In genomic region chr7:63926492-63926891, GRCm38 (mm10) we compare ENCODE assay signal across 12 mouse cellular contexts. TPM values are rescaled to one million over a fixed set of nuclear protein-coding genes. Genes with fewer than 3 reads are reported as not detected.
DNase-seq lines count a peak whose midpoint lies in the region; ATAC-seq and TF ChIP-seq lines count a peak whose summit lies in the region.
"Had no signal": no experiment of that assay in that cellular context is flagged by ENCODE, and none has a peak within 500 bp of the region (broad histone marks: within the 10 kb centered on the region; RNA-seq: fewer than 3 reads in every experiment).

No protein-coding gene starts in this region.

- no peaks in the 10 kb centered on the region for H3K36me3 ChIP-seq in hindbrain, postnatal 0 days (ENCODE audit: insufficient read depth, low read length)
- no peaks in the 10 kb centered on the region for H3K36me3 ChIP-seq in hindbrain, embryonic 12.5 days
- H3K36me3 ChIP-seq in midbrain, embryonic 12.5 days, result no peaks in the 10 kb centered on the region
- H3K36me3 ChIP-seq in midbrain, embryonic 11.5 days (ENCODE audit: control insufficient read depth, insufficient read depth, low read length), result no peaks in the 10 kb centered on the region
- H3K36me3 ChIP-seq in small intestine, adult 2 months (ENCODE audit: control insufficient read depth, insufficient read depth, low read length), result no peaks in the 10 kb centered on the region

- no peak overlapping the region for H3K9ac ChIP-seq in hindbrain, postnatal 0 days (replicated peaks; ENCODE audit: low read length)
- H3K9ac ChIP-seq in hindbrain, embryonic 12.5 days, result no peak overlapping the region
- no peak overlapping the region for H3K9ac ChIP-seq in midbrain, embryonic 12.5 days (replicated peaks)
- H3K9ac ChIP-seq in midbrain, embryonic 11.5 days (ENCODE audit: low read length), result no peak overlapping the region
- H3K9ac ChIP-seq: liver, embryonic 14.5 days had no signal

- TF ChIP-seq POLR2A in small intestine, adult 2 months (IDR thresholded peaks at IDR 0.05; ENCODE audit: low read depth, low read length), result no peak

- no peak for TF ChIP-seq CTCF in hindbrain, postnatal 0 days (IDR thresholded peaks at IDR 0.05; ENCODE audit: low read depth)
- no peak for TF ChIP-seq CTCF in small intestine, adult 2 months (IDR thresholded peaks at IDR 0.05; ENCODE audit: extremely low read depth, insufficient read length, insufficient replicate concordance, low read depth, low read length)

- H3K9me3 ChIP-seq in hindbrain, postnatal 0 days (ENCODE audit: low read length), result no peaks in the 10 kb centered on the region
- no peaks in the 10 kb centered on the region for H3K9me3 ChIP-seq in hindbrain, embryonic 12.5 days (replicated peaks)
- H3K9me3 ChIP-seq in midbrain, embryonic 12.5 days, result no peaks in the 10 kb centered on the region
- H3K9me3 ChIP-seq in midbrain, embryonic 11.5 days (ENCODE audit: control insufficient read depth, low read length), result no peaks in the 10 kb centered on the region

- DNase-seq in hindbrain, postnatal 0 days (ENCODE audit: low spot score), result no peak
- no peak for DNase-seq in midbrain, embryonic 11.5 days (ENCODE audit: low spot score, missing footprints)
- DNase-seq in cerebellum, postnatal 36 days, result peak; percentile 51 to 53
- DNase-seq in right cerebral cortex, postnatal 25 days, result no peak
- no peak for DNase-seq in layer of hippocampus, adult 11-12 months (ENCODE audit: low spot score)
- DNase-seq: adrenal gland, postnatal 14 days; gastrocnemius, postnatal 25 days had no signal

- no peak overlapping the region for H3K4me2 ChIP-seq in hindbrain, postnatal 0 days (ENCODE audit: low read depth, low read length)
- no peak overlapping the region for H3K4me2 ChIP-seq in hindbrain, embryonic 12.5 days (replicated peaks)
- H3K4me2 ChIP-seq in midbrain, embryonic 12.5 days (replicated peaks), result no peak overlapping the region
- H3K4me2 ChIP-seq in midbrain, embryonic 11.5 days, result no peak overlapping the region

- WGBS in hindbrain, postnatal 0 days, result 65% methylated on average over 3 of the region's 3 CpGs
- 89% methylated on average over 3 of the region's 3 CpGs for WGBS in hindbrain, embryonic 12.5 days
- WGBS in midbrain, embryonic 12.5 days, result 76% methylated on average over 3 of the region's 3 CpGs
- 84% methylated on average over 3 of the region's 3 CpGs for WGBS in midbrain, embryonic 11.5 days
- 41% methylated on average over 3 of the region's 3 CpGs for WGBS in small intestine, adult 2 months

- H3K4me3 ChIP-seq in hindbrain, postnatal 0 days (ENCODE audit: low read length), result no peak overlapping the region
- no peak overlapping the region for H3K4me3 ChIP-seq in hindbrain, embryonic 12.5 days
- H3K4me3 ChIP-seq in midbrain, embryonic 12.5 days, result no peak overlapping the region
- no peak overlapping the region for H3K4me3 ChIP-seq in midbrain, embryonic 11.5 days (ENCODE audit: low read depth, low read length)
- H3K4me3 ChIP-seq in small intestine, adult 2 months (ENCODE audit: low read depth, low read length), result no peak overlapping the region

- H3K27ac ChIP-seq in hindbrain, postnatal 0 days, result 0 out of 2 replicates have a peak overlapping the region, but pooled peaks have one; percentile 58
- H3K27ac ChIP-seq in hindbrain, embryonic 12.5 days, result no peak overlapping the region
- 0 out of 2 replicates have a peak overlapping the region, but pooled peaks have one; percentile 46 for H3K27ac ChIP-seq in midbrain, embryonic 12.5 days (replicated peaks)
- no peak overlapping the region for H3K27ac ChIP-seq in midbrain, embryonic 11.5 days (ENCODE audit: low read depth, low read length)
- H3K27ac ChIP-seq in small intestine, adult 2 months (ENCODE audit: insufficient read depth, low read depth, low read length), result peak overlapping the region; percentile 98
- H3K27ac ChIP-seq: liver, embryonic 14.5 days had no signal

- peaks cover 31% of the 10 kb centered on the region for H3K4me1 ChIP-seq in hindbrain, postnatal 0 days (ENCODE audit: insufficient read depth, low read length)
- H3K4me1 ChIP-seq in hindbrain, embryonic 12.5 days, result peaks cover 35% of the 10 kb centered on the region
- peaks cover 36% of the 10 kb centered on the region for H3K4me1 ChIP-seq in midbrain, embryonic 12.5 days
- H3K4me1 ChIP-seq in midbrain, embryonic 11.5 days (ENCODE audit: control insufficient read depth, insufficient read depth, low read length), result peaks cover 6% of the 10 kb centered on the region; the same call in 1 of the 2 replicates
- H3K4me1 ChIP-seq in small intestine, adult 2 months (ENCODE audit: control insufficient read depth, insufficient read depth, insufficient read length, low read length), result peaks cover 42% of the 10 kb centered on the region

- no peaks in the 10 kb centered on the region for H3K27me3 ChIP-seq in hindbrain, postnatal 0 days (ENCODE audit: insufficient read depth, low read length)
- no peaks in the 10 kb centered on the region for H3K27me3 ChIP-seq in hindbrain, embryonic 12.5 days
- H3K27me3 ChIP-seq in midbrain, embryonic 12.5 days, result no peaks in the 10 kb centered on the region
- H3K27me3 ChIP-seq in midbrain, embryonic 11.5 days (ENCODE audit: control insufficient read depth, insufficient read depth, low read length), result no peaks in the 10 kb centered on the region
- H3K27me3 ChIP-seq in small intestine, adult 2 months (ENCODE audit: control insufficient read depth, insufficient read depth, low read length), result no peaks in the 10 kb centered on the region

- no peak for ATAC-seq in hindbrain, postnatal 0 days
- no peak for ATAC-seq in hindbrain, embryonic 12.5 days (ENCODE audit: low FRiP score)
- ATAC-seq in midbrain, embryonic 12.5 days (ENCODE audit: low FRiP score, low read depth), result no peak
- no peak for ATAC-seq in midbrain, embryonic 11.5 days (ENCODE audit: low FRiP score)

RNA-seq across cellular contexts. Expression of gene E030018B13Rik, which starts 9.8 kb away (rescaled TPM):
- not detected in 2 replicates for total RNA-seq in hindbrain, postnatal 0 days (2014; rRNA removed)
- polyA plus RNA-seq in hindbrain, postnatal 0 days (2015; fragmentation: Nextera tagmentation; extraction: Ambion mirVana), result not detected in 2 replicates
- 0.21 TPM in 1 of 2 replicates, not detected in the other for polyA plus RNA-seq in hindbrain, embryonic 12.5 days (2016; fragmentation: Nextera tagmentation; extraction: Ambion mirVana)
- polyA plus RNA-seq in midbrain, embryonic 12.5 days (2016; fragmentation: Nextera tagmentation; extraction: Ambion mirVana), result not detected in 2 replicates
- 0.14 TPM in 1 of 2 replicates, not detected in the other for polyA plus RNA-seq in midbrain, embryonic 11.5 days (2014; fragmentation: Nextera tagmentation; extraction: Ambion mirVana)
- not detected in 2 replicates for polyA plus RNA-seq in small intestine, adult 2 months (2012; rRNA removed)
- total RNA-seq: adrenal gland, postnatal 14 days; G1E; gastrocnemius, postnatal 25 days had no signal
- polyA plus RNA-seq: G1E; liver, embryonic 14.5 days had no signal

RNA-seq across cellular contexts. Expression of gene Klf13, which starts 12.2 kb away (rescaled TPM):
- 30.7 and 34.0 TPM in 2 replicates for total RNA-seq in hindbrain, postnatal 0 days (2014; rRNA removed)
- polyA plus RNA-seq in hindbrain, postnatal 0 days (2015; fragmentation: Nextera tagmentation; extraction: Ambion mirVana), result 26.9 and 28.0 TPM in 2 replicates
- 28.1 and 30.1 TPM in 2 replicates for polyA plus RNA-seq in hindbrain, embryonic 12.5 days (2016; fragmentation: Nextera tagmentation; extraction: Ambion mirVana)
- 30.7 and 31.8 TPM in 2 replicates for polyA plus RNA-seq in midbrain, embryonic 12.5 days (2016; fragmentation: Nextera tagmentation; extraction: Ambion mirVana)
- 31.5 and 32.0 TPM in 2 replicates for polyA plus RNA-seq in midbrain, embryonic 11.5 days (2014; fragmentation: Nextera tagmentation; extraction: Ambion mirVana)
- polyA plus RNA-seq in small intestine, adult 2 months (2012; rRNA removed), result 22.2 and 55.1 TPM in 2 replicates

Comparison
In these comparisons a context has a peak if more than half of its experiments do, and no peak if none do; other contexts are left out.
1. H3K27ac ChIP-seq: peak in hindbrain, postnatal 0 days (single experiment), midbrain, embryonic 12.5 days (single experiment) and small intestine, adult 2 months (single experiment); none in hindbrain, embryonic 12.5 days (single experiment) and midbrain, embryonic 11.5 days (single experiment).
2. DNase-seq: peak in cerebellum, postnatal 36 days (2 of 2); none in hindbrain, postnatal 0 days (single experiment), midbrain, embryonic 11.5 days (single experiment), right cerebral cortex, postnatal 25 days (single experiment) and layer of hippocampus, adult 11-12 months (single experiment).